Mouse (Mus musculus) bone marrow, adult 2 months (tissue): ENCODE results near the gene Vps11. TPM values are rescaled to one million over a fixed set of nuclear protein-coding genes. Genes with fewer than 3 reads are reported as not detected.

Experiments
- H3K27ac ChIP-seq: fragments of 200-500 bp; 2 replicates; pipeline ENCODE4 v1.5.1; 2012; ENCODE audit warnings: low read depth, mild to moderate bottlenecking, control low read depth, inconsistent platforms, low read length; ENCODE audit not compliant: control insufficient read depth, poor library complexity, insufficient read depth
- H3K4me1 ChIP-seq: fragments of 200-500 bp; 2 replicates; pipeline ENCODE4 v1.6.1; 2011; ENCODE audit warnings: low read length; ENCODE audit not compliant: control insufficient read depth, insufficient read depth
- H3K4me3 ChIP-seq: fragments of 200-500 bp; replicated peaks from 2 replicates; pipeline ENCODE3; 2011; ENCODE audit warnings: mild to moderate bottlenecking, low read depth, low read length, control low read depth; ENCODE audit not compliant: control insufficient read depth
- CTCF ChIP-seq: fragments of 200-500 bp; IDR thresholded peaks from 2 replicates; pipeline ENCODE4 v1.5.1; 2011; ENCODE audit warnings: low read length, control low read depth; ENCODE audit not compliant: control insufficient read depth, insufficient read depth
- POLR2A ChIP-seq: fragments of 200-500 bp; IDR thresholded peaks from 2 replicates; pipeline ENCODE4 v1.6.1; 2011; ENCODE audit warnings: low read depth, mild to moderate bottlenecking, control low read depth, low read length, borderline replicate concordance; ENCODE audit not compliant: control insufficient read depth
- WGBS: fragments of 180-500 bp; shearing (Covaris S2); methylation state at CpG from one replicate; pipeline ENCODE4 v1.1.7; 2018; 5-methylcytosine and 5-hydroxymethylcytosine counted together
- polyA plus RNA-seq: library from polyadenylated mRNA; stranded (reverse); fragments of >200 nt; gene quantifications from 2 replicates; pipeline ENCODE4 v1.2.4, GENCODE M21; 2011; ENCODE audit warnings: low replicate concordance; ENCODE audit not compliant: missing spikeins, insufficient read depth, insufficient read length

The Vps11 gene
- polyA plus RNA-seq, 1 experiment: 29.6 TPM

- WGBS: under 1% methylated on average over 50 of the region's 50 CpGs
- H3K4me1 ChIP-seq: no peaks in the 10 kb centered on the region; the same call in 1 of the 2 replicates
- peak overlapping the region; percentile 99 for H3K27ac ChIP-seq
- peak; percentile 52; the same call in 1 of the 2 replicates for TF ChIP-seq POLR2A
- no peak for TF ChIP-seq CTCF
- H3K4me3 ChIP-seq: peak overlapping the region; percentile 85
Observed at GRCm38 (mm10) chr9:44335331-44336092, 26.0 kb downstream of the Vps11 start.

- H3K27ac ChIP-seq: peak within 1 kb of the TSS; percentile 99
- H3K4me3 ChIP-seq: peak within 1 kb of the TSS; percentile 85
- under 1% methylated on average over 91 of the region's 91 CpGs for WGBS
- no peaks in the 10 kb centered on the region; the same call in 1 of the 2 replicates for H3K4me1 ChIP-seq
- TF ChIP-seq POLR2A (peak; percentile 100), CTCF (peak; percentile 28; the same call in 1 of the 2 replicates)
Observed at GRCm38 (mm10) chr9:44334396-44335330, 26.8 kb downstream of the Vps11 start, which contains the start of gene H2afx. Gene H2afx, plus strand, starts transcription at chr9:44334694.

GRCm38 (mm10) chr9:44332918-44333638 lies 28.4 kb downstream of the Vps11 start:
- Histone ChIP-seq H3K4me3 (no peak overlapping the region), H3K4me1 (no peaks in the 10 kb centered on the region; the same call in 1 of the 2 replicates), H3K27ac (no peak overlapping the region)
- WGBS: 94% methylated on average over 13 of the region's 13 CpGs
- TF ChIP-seq POLR2A (no peak), CTCF (no peak)

- no peak overlapping the region for H3K27ac ChIP-seq
Observed at GRCm38 (mm10) chr9:44330736-44331135, 30.7 kb downstream of the Vps11 start.

GRCm38 (mm10) chr9:44327926-44328325 lies 33.5 kb downstream of the Vps11 start:
- Histone ChIP-seq H3K27ac (no peak overlapping the region), H3K4me1 (peaks cover 3% of the 10 kb centered on the region), H3K4me3 (no peak overlapping the region)
- TF ChIP-seq POLR2A (no peak), CTCF (no peak)
- WGBS: 85% methylated on average over 5 of the region's 5 CpGs

More at GRCm38 (mm10) chr9:44330736-44331135, 30.7 kb downstream of the Vps11 start:
- WGBS: 59% methylated on average over 6 of the region's 6 CpGs
- TF ChIP-seq CTCF: no peak
- no peak for TF ChIP-seq POLR2A
- Histone ChIP-seq H3K4me1 (peaks cover 1% of the 10 kb centered on the region), H3K4me3 (no peak overlapping the region)

GRCm38 (mm10) chr9:44327064-44327711 lies 34.3 kb downstream of the Vps11 start:
- under 1% methylated on average over 22 of the region's 22 CpGs for WGBS
- Histone ChIP-seq H3K4me1 (peaks cover 3% of the 10 kb centered on the region), H3K27ac (peak overlapping the region; percentile 56), H3K4me3 (peak overlapping the region; percentile 91)
- peak; percentile 34; the same call in 1 of the 2 replicates for TF ChIP-seq POLR2A
- TF ChIP-seq CTCF: no peak

- H3K4me3 ChIP-seq: peak overlapping the region; percentile 91
- TF ChIP-seq CTCF (no peak), POLR2A (0 out of 2 replicates have a peak, but pooled peaks have one; percentile 23)
- H3K4me1 ChIP-seq: peaks cover 3% of the 10 kb centered on the region
- peak overlapping the region; percentile 56 for H3K27ac ChIP-seq
- WGBS: under 1% methylated on average over 38 of the region's 38 CpGs
Observed at GRCm38 (mm10) chr9:44326371-44327063, 35.0 kb downstream of the Vps11 start.
